Mouse (Mus musculus) stomach, embryonic 14.5 days (tissue): ENCODE measurements at regions not wholly inside any gene's neighbourhood (a gene's known extent, or its start where the extent isn't known, plus 50 kb on each side); places are given as distances from the start of the nearest gene placed in this dataset.

Source experiments
- ATAC-seq: fragments of 200-750 bp; cut with Nextera tagmentation; 2 replicates; pipeline ENCODE4 v1.8.0; 2017; ENCODE audit warnings: low read depth, moderate TSS enrichment; ENCODE audit not compliant: insufficient number of reproducible peaks, insufficient read depth, low FRiP score
- H3K27ac ChIP-seq: fragments of 300-500 bp; sonication (generic); 2 replicates; pipeline ENCODE4 v1.5.1; 2014; ENCODE audit warnings: mild to moderate bottlenecking, low read length, moderate library complexity, mixed read lengths
- H3K27me3 ChIP-seq: fragments of 300-500 bp; sonication (generic); 2 replicates; pipeline ENCODE4 v1.6.1; 2014; ENCODE audit warnings: low read length, control low read depth, mixed read lengths; ENCODE audit not compliant: control insufficient read depth, insufficient read depth
- H3K36me3 ChIP-seq: fragments of 300-500 bp; sonication (generic); 2 replicates; pipeline ENCODE4 v1.6.1; 2014; ENCODE audit warnings: mild to moderate bottlenecking, control low read depth, low read length, moderate library complexity, mixed read lengths; ENCODE audit not compliant: control insufficient read depth, insufficient read depth
- H3K4me1 ChIP-seq: fragments of 300-500 bp; sonication (generic); 2 replicates; pipeline ENCODE4 v1.6.1; 2014; ENCODE audit warnings: low read length, control low read depth, mixed read lengths; ENCODE audit not compliant: control insufficient read depth, insufficient read depth
- H3K4me2 ChIP-seq: fragments of 300-500 bp; sonication (generic); replicated peaks from 2 replicates; pipeline ENCODE4 v1.6.1; 2014; ENCODE audit warnings: low read depth, low read length, control low read depth
- H3K4me3 ChIP-seq: fragments of 300-500 bp; sonication (generic); 2 replicates; pipeline ENCODE4 v1.5.1; 2014; ENCODE audit warnings: low read depth, low read length, control low read depth
- H3K9ac ChIP-seq: fragments of 300-500 bp; sonication (generic); replicated peaks from 2 replicates; pipeline ENCODE4 v1.6.1; 2014; ENCODE audit warnings: low read depth, mild to moderate bottlenecking, control low read depth, low read length, moderate library complexity, mixed read lengths
- H3K9me3 ChIP-seq: fragments of 300-500 bp; sonication (generic); 2 replicates; pipeline ENCODE4 v1.6.1; 2016; ENCODE audit warnings: low read depth, low read length, control low read depth; ENCODE audit not compliant: control insufficient read depth
- WGBS: fragments of 180-500 bp; shearing (Covaris S2); extraction: QIAGEN DNeasy Blood & Tissue Kit; methylation state at CpG from one replicate; pipeline ENCODE4 v1.1.7; 2014; 5-methylcytosine and 5-hydroxymethylcytosine counted together

DNA sequence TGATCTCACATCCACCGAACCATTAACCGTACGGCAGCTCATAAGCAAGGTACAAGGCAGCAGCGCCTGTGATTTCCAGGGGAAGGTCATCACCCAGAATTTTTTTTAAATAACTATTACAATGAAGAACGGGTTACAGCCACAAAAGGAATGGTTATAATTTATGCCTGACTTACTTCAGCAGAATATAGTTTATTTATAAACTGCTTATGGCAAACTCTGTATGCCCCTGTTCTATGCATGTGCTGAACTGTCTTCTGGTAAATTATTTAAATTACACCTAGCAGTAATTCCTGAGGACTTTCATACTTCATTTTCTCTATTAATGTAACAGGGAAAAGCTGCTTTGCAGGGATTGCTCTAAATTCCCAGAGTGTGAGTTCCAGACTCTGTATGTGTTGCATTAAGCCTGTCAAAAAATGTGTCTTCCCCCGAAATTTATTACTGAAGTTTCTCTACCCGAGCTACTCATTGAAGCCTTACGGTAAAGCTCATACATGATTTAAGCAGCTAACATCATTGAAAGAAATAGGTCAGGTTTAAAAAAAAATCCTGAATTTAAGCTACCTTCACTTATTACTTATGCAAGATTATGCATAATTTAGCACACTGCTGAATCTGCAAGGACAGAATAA lies 782.4 kb upstream of the Mms22l start:
- 60% methylated on average over 8 of the region's 8 CpGs for WGBS
- no peaks in the 10 kb centered on the region for H3K36me3 ChIP-seq
- H3K27me3 ChIP-seq, result no peaks in the 10 kb centered on the region
- H3K9me3 ChIP-seq, result no peaks in the 10 kb centered on the region
- no peak overlapping the region for H3K4me2 ChIP-seq
- no peak overlapping the region for H3K27ac ChIP-seq
- no peak overlapping the region for H3K9ac ChIP-seq
- H3K4me3 ChIP-seq, result no peak overlapping the region
- ATAC-seq, result no peak
- no peaks in the 10 kb centered on the region for H3K4me1 ChIP-seq

- Histone ChIP-seq H3K4me3 (no peak overlapping the region), H3K27ac (no peak overlapping the region)
- 86% methylated on average over 2 of the region's 2 CpGs for WGBS
Measured at GRCm38 (mm10) chr4:23727846-23728245, 768.4 kb upstream of the Mms22l start.

DNA sequence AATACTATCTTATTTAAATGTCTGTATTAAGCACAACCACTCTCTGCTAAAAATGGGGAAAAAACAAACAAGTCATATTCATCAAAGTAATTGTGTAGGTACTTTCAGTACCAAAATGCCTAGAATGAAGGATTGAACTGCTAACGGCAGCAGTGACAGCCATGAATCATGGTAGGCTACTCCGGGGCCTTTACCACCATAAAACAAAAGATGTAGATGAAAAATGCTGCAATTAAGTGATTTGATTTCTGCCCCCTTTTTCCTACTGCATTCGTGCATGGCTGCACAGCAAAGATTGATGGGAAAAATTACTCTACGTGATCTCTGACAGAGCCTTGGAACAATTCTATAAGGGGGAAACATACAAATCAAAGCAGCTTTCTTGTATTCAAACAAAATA lies 763.8 kb upstream of the Mms22l start:
- no peak overlapping the region for H3K4me2 ChIP-seq
- H3K36me3 ChIP-seq, result no peaks in the 10 kb centered on the region
- WGBS, result 41% methylated on average over 4 of the region's 4 CpGs
- H3K27ac ChIP-seq, result no peak overlapping the region
- no peak overlapping the region for H3K9ac ChIP-seq
- H3K27me3 ChIP-seq, result no peaks in the 10 kb centered on the region
- no peaks in the 10 kb centered on the region for H3K4me1 ChIP-seq
- no peak for ATAC-seq
- no peak overlapping the region for H3K4me3 ChIP-seq
- no peaks in the 10 kb centered on the region for H3K9me3 ChIP-seq

More at GRCm38 (mm10) chr4:23727846-23728245, 768.4 kb upstream of the Mms22l start:
- Histone ChIP-seq H3K27me3 (no peaks in the 10 kb centered on the region), H3K9me3 (no peaks in the 10 kb centered on the region), H3K4me2 (no peak overlapping the region), H3K9ac (no peak overlapping the region), H3K36me3 (no peaks in the 10 kb centered on the region), H3K4me1 (no peaks in the 10 kb centered on the region)
- no peak for ATAC-seq

DNA sequence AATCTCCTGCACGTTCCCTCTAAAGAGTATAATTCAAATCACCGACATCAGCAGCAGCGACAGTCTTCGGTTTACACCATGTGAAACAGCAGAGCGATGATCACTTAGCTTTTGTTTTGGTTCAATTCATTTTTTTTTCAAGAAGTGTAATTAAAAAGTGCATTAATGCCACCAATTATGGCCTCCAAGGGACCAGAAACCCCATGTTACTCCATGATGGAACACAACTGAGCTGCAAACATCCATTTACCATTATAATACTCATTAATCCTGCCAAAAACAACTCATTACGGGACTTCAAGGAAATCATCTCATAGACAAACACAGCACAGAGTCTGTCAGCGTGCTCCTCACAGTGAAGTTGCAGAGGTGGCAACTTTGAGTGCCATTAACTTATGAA lies 752.2 kb upstream of the Mms22l start:
- ATAC-seq, result no peak
- H3K4me2 ChIP-seq, result no peak overlapping the region
- H3K27ac ChIP-seq, result no peak overlapping the region
- H3K9ac ChIP-seq, result no peak overlapping the region
- no peaks in the 10 kb centered on the region for H3K36me3 ChIP-seq
- H3K27me3 ChIP-seq, result no peaks in the 10 kb centered on the region
- H3K4me1 ChIP-seq, result no peaks in the 10 kb centered on the region
- no peaks in the 10 kb centered on the region for H3K9me3 ChIP-seq
- WGBS, result 58% methylated on average over 7 of the region's 7 CpGs
- no peak overlapping the region for H3K4me3 ChIP-seq

GRCm38 (mm10) chr4:23758005-23758404 lies 738.2 kb upstream of the Mms22l start:
- no peak for ATAC-seq
- Histone ChIP-seq H3K36me3 (no peaks in the 10 kb centered on the region), H3K27ac (no peak overlapping the region), H3K9ac (no peak overlapping the region), H3K4me2 (no peak overlapping the region), H3K27me3 (no peaks in the 10 kb centered on the region), H3K4me3 (no peak overlapping the region), H3K9me3 (no peaks in the 10 kb centered on the region), H3K4me1 (no peaks in the 10 kb centered on the region)

DNA sequence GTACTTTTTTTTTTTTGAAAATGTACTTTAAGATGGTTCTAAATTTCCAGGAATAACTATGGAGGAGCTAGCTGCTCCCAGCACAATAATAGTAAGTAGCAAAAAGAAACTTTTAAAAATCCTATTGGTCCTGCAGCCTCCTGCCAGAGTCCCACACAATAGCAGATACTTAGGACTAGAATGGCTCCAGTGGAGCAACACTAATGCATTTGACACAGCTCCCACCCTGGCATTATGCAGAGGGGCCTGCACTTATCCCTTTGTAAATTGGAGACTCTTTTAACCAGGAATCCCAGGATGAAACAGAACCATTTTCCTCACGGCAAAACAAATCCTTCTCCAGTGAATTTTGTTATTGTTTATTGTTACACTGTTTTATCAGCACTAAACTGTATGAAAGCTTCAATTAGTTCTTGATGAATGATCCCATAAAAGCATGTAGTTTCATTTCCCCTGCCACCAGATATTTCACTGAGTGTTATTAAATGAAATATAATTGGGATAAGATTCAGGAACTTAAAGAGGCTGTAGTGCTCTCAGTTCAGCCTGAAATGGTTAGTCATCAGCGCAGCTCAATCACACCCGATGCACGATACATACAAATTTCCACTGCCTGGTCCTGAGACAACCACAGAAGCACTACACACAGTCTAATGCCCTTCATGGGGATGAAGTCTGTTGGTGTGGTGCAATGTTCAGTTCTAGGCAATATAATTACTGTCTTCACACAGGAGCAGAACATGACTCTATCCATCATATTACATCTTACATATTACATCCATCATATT lies 708.6 kb upstream of the Mms22l start:
- Histone ChIP-seq H3K36me3 (no peaks in the 10 kb centered on the region), H3K27ac (no peak overlapping the region), H3K4me2 (no peak overlapping the region), H3K4me3 (no peak overlapping the region), H3K9ac (no peak overlapping the region), H3K27me3 (no peaks in the 10 kb centered on the region), H3K4me1 (no peaks in the 10 kb centered on the region), H3K9me3 (no peaks in the 10 kb centered on the region)
- no peak for ATAC-seq
- 71% methylated on average over 4 of the region's 4 CpGs for WGBS

DNA sequence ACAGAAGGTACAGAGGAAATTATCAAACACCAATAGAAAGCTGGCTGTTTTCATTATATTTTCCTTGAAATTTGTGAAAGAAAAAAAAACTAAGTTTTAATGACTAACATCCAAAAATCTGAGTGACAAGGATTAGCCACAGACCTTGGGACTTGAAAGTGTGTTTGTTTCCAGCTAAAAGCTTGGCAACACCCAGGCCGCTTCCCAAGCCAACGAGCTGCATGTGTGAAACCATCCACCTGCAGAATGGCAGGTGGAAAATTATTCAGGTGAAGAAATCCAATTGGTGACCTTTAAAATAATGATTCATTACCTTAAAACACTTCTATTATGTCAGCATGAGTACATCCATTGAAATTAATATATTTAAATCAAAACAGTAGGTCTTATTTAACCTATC lies 672.7 kb upstream of the Mms22l start:
- no peak for ATAC-seq
- Histone ChIP-seq H3K36me3 (no peaks in the 10 kb centered on the region), H3K27me3 (no peaks in the 10 kb centered on the region), H3K4me2 (no peak overlapping the region), H3K9me3 (no peaks in the 10 kb centered on the region), H3K9ac (no peak overlapping the region), H3K4me3 (no peak overlapping the region), H3K4me1 (no peaks in the 10 kb centered on the region), H3K27ac (no peak overlapping the region)
- WGBS, result 70% methylated on average over 2 of the region's 2 CpGs

GRCm38 (mm10) chr4:23826885-23827284 lies 669.4 kb upstream of the Mms22l start:
- H3K9me3 ChIP-seq, result no peaks in the 10 kb centered on the region
- no peak overlapping the region for H3K27ac ChIP-seq
- 7% methylated on average over 2 of the region's 2 CpGs for WGBS
- no peaks in the 10 kb centered on the region for H3K4me1 ChIP-seq
- H3K36me3 ChIP-seq, result no peaks in the 10 kb centered on the region
- no peak overlapping the region for H3K4me3 ChIP-seq
- H3K4me2 ChIP-seq, result no peak overlapping the region
- no peak overlapping the region for H3K9ac ChIP-seq
- no peak for ATAC-seq
- no peaks in the 10 kb centered on the region for H3K27me3 ChIP-seq
